Mouse (Mus musculus) midbrain, embryonic 10.5 days (tissue): Measurements from ENCODE around the gene Polr3gl. TPM values are rescaled to one million over a fixed set of nuclear protein-coding genes. Genes with fewer than 3 reads are reported as not detected.
A peak's percentile ranks its signal among the peaks of the same experiment; 100 is the strongest.

Source experiments
- DNase-seq: peaks from one replicate; pipeline ENCODE4 v3.0.0-alpha.2; 2017; ENCODE audit warnings: low spot score
- H3K27ac ChIP-seq: fragments of 300-500 bp; sonication (generic); replicated peaks from 2 replicates; pipeline ENCODE4 v1.5.1; 2016; ENCODE audit warnings: mild to moderate bottlenecking
- H3K27me3 ChIP-seq: fragments of 300-500 bp; sonication (generic); 2 replicates; pipeline ENCODE4 v1.6.1; 2016; ENCODE audit warnings: low read depth, mild to moderate bottlenecking; ENCODE audit not compliant: poor library complexity, severe bottlenecking
- H3K36me3 ChIP-seq: fragments of 300-500 bp; sonication (generic); 2 replicates; pipeline ENCODE4 v1.6.1; 2016; ENCODE audit warnings: mild to moderate bottlenecking, moderate library complexity
- H3K4me1 ChIP-seq: fragments of 300-500 bp; sonication (generic); 2 replicates; pipeline ENCODE4 v1.6.1; 2016
- H3K4me3 ChIP-seq: fragments of 300-500 bp; sonication (generic); 2 replicates; pipeline ENCODE4 v1.5.1; 2016; ENCODE audit warnings: mild to moderate bottlenecking, moderate library complexity
- H3K9me3 ChIP-seq: fragments of 300-500 bp; sonication (generic); replicated peaks from 2 replicates; pipeline ENCODE4 v1.6.1; 2016; ENCODE audit warnings: mild to moderate bottlenecking
- WGBS: fragments of 180-500 bp; shearing (Covaris S2); methylation state at CpG from one replicate; pipeline ENCODE4 v1.1.7; 2016; 5-methylcytosine and 5-hydroxymethylcytosine counted together
- polyA plus RNA-seq: library from polyadenylated mRNA; unstranded; fragments of >200 nt; fragmentation: Nextera tagmentation; extraction: Ambion mirVana; gene quantifications from 2 replicates; pipeline ENCODE4 v1.2.1, GENCODE M21; 2016

Polr3gl gene
- polyA plus RNA-seq, 1 experiment from 2014 or later = 25.2 TPM

DNA sequence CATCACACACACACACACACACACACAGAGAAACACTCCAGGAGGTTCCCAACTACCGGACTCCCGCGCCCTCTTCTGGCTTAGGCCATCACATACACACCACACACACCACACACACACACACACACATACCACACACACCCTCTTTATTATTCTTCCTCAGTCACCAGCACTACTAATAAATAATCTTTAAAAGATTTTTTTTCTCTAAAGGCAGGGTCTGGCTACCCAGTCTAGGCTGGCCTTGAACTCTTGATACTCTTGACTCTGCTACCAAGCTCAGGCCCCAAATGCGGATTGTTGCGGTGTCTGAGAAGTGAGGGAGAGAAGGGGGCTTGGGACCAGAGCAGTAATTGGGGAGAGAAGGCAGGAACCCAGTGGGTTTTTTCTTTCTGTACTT, 870 bp upstream of the Polr3gl start:
- Histone ChIP-seq H3K4me3 (no peak overlapping the region), H3K27ac (no peak overlapping the region), H3K27me3 (peaks cover 46% of the 10 kb centered on the region), H3K9me3 (no peaks in the 10 kb centered on the region), H3K36me3 (no peaks in the 10 kb centered on the region), H3K4me1 (peaks cover 59% of the 10 kb centered on the region)
- 77% methylated on average over 5 of the region's 5 CpGs for WGBS
- no peak for DNase-seq

DNA sequence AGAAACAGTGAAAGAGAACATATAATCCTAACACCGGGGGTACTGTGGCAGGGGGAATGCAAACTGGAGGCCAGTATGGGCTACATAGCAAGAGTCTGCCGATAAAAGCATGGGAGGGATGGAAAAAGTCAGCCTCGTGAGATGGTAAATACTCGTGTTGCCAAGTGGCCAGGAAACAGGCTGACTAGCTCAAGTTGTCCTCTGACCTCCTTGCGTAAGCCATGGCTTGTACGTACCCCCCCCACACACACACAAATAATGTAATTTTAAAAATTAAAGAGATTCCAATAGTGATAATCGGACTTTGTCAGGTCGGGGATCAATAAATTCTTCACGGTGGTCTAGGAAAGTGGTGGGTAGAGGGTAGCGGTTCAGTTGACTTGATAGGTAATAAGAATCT, 607 bp downstream of the Polr3gl start:
- Histone ChIP-seq H3K36me3 (no peaks in the 10 kb centered on the region), H3K9me3 (no peaks in the 10 kb centered on the region), H3K4me3 (peak overlapping the region; percentile 70), H3K27ac (peak overlapping the region; percentile 86), H3K27me3 (peaks cover 32% of the 10 kb centered on the region), H3K4me1 (peaks cover 47% of the 10 kb centered on the region)
- DNase-seq = no peak
- 2% methylated on average over 10 of the region's 10 CpGs for WGBS

DNA sequence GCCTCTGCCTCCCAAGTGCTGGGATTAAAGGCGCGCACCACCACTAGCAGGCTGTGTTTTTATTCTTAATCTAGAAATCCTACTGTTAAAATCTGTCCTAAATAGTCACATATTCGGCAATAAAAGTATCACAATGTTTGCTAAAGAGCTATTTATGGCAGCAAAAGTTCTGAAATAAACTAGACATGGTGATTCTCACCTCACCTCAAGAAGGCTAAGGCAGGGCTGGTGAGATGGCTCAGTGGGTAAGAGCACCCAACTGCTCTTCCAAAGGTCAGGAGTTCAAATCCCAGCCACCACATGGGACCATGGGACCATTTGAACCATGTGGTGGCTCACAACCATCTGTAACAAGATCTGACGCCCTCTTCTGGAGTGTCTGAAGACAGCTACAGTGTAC, 3.3 kb downstream of the Polr3gl start:
- 81% methylated on average over 4 of the region's 4 CpGs for whole genome bisulfite sequencing
- Histone ChIP-seq H3K27ac (no peak overlapping the region), H3K27me3 (peaks cover 11% of the 10 kb centered on the region), H3K9me3 (0 out of 2 replicates have a peak, but pooled peaks cover 2% of the 10 kb centered on the region), H3K36me3 (no peaks in the 10 kb centered on the region), H3K4me3 (no peak overlapping the region), H3K4me1 (peaks cover 20% of the 10 kb centered on the region)
- no peak for DNase-seq

DNA sequence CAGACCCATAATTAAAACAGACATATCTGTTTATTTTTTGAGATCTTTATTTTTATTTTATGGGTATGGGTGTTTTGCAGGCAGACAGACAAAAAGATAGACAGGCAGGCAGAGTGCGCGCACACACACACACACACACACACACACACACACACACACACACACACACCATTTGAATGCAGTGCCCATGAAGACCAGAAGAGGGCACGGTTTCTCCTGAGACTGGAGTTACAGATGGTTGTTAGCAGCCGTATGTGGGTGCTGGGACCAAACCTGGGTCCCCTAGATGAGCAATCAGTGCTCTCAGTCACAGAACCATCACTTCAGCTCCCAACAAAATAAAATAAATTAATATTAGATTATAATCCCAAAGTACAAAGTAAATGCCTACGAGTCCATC, 10.6 kb downstream of the Polr3gl start:
- WGBS = 90% methylated on average over 5 of the region's 5 CpGs
- Histone ChIP-seq H3K27me3 (peaks cover 16% of the 10 kb centered on the region), H3K4me3 (no peak overlapping the region), H3K4me1 (peaks cover 22% of the 10 kb centered on the region), H3K27ac (no peak overlapping the region), H3K9me3 (0 out of 2 replicates have a peak, but pooled peaks cover 2% of the 10 kb centered on the region), H3K36me3 (no peaks in the 10 kb centered on the region)
- no peak for DNase-seq

DNA sequence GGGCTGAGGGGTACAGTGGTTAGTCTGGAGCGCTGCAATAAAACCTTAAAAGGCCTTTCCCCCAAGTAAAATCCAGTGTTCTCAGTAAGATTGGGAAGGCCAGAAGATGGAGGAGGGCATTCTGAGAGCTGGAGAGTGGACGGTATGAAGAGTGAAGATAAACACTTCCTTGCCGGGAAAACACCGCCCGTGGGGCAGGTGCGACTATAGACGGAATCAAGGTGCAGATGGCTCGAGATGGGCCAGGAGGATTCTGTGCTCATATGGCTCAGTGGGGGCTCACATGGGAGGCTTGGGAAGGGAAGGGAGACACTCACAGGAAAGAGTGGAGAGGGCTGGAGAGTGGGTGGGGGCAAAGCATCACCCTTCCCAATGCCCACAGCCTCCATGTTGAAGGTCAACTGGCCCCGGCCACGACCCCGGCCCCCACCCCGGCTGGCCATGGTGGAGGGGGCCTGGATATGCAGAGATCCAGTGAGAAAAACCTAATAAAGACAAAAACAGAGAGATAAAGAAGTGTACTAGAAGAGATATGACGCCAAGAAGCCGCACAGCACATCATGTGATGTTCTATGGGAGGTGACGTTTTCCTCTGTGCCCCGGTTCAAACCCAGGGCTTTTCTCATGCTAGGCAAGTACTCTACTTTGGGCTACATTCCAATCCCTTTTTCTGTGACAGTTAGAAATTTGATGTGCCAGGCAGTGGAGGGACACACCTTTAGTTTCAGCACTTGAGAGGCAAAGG, 12.0 kb downstream of the Polr3gl start:
- no peaks in the 10 kb centered on the region for H3K9me3 ChIP-seq
- peaks cover 31% of the 10 kb centered on the region for H3K4me1 ChIP-seq
- no peak overlapping the region for H3K4me3 ChIP-seq
- H3K27me3 ChIP-seq = peaks cover 16% of the 10 kb centered on the region
- H3K27ac ChIP-seq = no peak overlapping the region
- no peak for DNase-seq
- no peaks in the 10 kb centered on the region for H3K36me3 ChIP-seq
- 86% methylated on average over 16 of the region's 16 CpGs for WGBS

DNA sequence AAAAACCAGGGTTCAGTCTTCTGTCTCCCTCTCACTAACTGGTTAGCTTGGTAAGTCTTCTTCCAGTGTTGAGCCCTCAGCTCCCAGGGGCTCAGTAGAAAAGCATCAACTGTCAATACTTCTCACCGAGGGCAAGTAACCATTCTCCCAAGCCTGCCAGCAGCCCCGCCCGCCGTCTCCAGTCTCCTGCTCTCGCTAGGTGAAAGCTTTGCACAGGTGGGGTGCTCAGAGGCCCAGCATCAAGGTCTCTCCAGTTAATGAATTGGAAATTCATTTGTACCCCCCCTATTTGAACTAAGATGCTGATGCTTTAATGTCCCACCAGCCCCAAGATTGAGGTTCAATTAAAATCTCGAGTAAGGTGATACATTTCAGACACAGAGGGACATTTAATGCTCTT, 12.8 kb downstream of the Polr3gl start:
- no peak for DNase-seq
- Histone ChIP-seq H3K4me1 (peaks cover 39% of the 10 kb centered on the region), H3K27ac (no peak overlapping the region), H3K27me3 (peaks cover 16% of the 10 kb centered on the region), H3K4me3 (no peak overlapping the region), H3K36me3 (no peaks in the 10 kb centered on the region), H3K9me3 (no peaks in the 10 kb centered on the region)
- whole genome bisulfite sequencing = 46% methylated on average over 6 of the region's 6 CpGs

DNA sequence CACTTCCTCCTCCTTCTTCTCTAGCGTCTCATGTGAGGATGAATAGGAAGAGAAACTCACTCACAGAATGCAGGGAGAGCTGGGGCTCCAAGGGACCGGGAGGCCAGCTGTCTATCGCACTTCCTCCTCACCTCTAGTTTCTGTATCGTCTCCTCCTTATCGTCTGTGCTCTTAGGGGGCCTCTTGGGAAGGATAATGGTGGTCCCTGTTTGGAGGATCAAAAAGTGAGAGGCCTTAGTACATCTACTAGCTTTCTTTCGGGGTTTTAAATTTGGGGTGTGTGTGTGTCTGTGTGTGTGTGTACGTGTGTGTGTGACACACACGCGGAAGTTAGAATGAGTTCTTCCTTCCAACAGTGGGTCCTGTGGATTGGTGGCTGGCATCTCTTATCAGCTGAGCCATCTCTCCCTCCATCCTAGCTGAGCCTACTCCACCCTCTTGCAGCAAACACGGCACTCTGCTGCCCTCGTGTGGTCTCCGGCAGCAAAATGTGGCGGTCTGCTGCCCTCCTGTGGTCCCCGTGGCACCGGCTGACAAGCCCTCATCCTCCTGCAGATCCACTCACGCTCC, 14.0 kb downstream of the Polr3gl start:
- peak; percentile 90 for DNase-seq
- H3K36me3 ChIP-seq = no peaks in the 10 kb centered on the region
- WGBS = 11% methylated on average over 16 of the region's 16 CpGs
- H3K4me3 ChIP-seq = peak overlapping the region; percentile 47
- peak overlapping the region; percentile 43; the same call in 1 of the 2 replicates for H3K27ac ChIP-seq
- no peaks in the 10 kb centered on the region for H3K9me3 ChIP-seq
- peaks cover 48% of the 10 kb centered on the region for H3K4me1 ChIP-seq
- H3K27me3 ChIP-seq = peaks cover 16% of the 10 kb centered on the region

DNA sequence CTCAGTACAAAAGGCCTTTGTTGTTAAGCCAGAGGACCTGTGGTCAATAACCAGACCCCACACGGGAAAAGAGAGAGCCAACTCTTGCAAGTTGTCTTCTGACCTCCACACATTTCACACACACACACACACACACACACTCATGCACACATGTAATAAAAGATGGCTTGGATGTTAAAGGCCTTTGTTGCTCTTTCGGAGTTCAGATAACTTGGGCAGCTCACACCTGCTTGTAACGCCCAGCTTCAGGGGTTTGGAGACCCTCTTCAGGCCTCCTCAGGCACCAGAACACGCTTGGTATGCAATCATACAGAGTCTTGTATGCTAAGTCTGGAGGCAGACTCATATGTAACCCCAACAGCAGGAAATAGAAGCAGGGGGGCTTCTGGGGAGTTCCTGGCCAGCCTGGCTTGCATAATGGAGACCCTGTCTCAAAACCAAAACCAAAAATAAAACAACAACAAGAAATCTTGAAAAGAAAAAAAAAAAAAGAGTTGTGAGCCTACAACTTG, 14.7 kb downstream of the Polr3gl start:
- Histone ChIP-seq H3K4me1 (peaks cover 48% of the 10 kb centered on the region), H3K36me3 (no peaks in the 10 kb centered on the region), H3K4me3 (no peak overlapping the region), H3K27me3 (peaks cover 16% of the 10 kb centered on the region), H3K9me3 (no peaks in the 10 kb centered on the region), H3K27ac (0 out of 2 replicates have a peak overlapping the region, but pooled peaks have one; percentile 42)
- WGBS = 79% methylated on average over 4 of the region's 4 CpGs
- DNase-seq = no peak

DNA sequence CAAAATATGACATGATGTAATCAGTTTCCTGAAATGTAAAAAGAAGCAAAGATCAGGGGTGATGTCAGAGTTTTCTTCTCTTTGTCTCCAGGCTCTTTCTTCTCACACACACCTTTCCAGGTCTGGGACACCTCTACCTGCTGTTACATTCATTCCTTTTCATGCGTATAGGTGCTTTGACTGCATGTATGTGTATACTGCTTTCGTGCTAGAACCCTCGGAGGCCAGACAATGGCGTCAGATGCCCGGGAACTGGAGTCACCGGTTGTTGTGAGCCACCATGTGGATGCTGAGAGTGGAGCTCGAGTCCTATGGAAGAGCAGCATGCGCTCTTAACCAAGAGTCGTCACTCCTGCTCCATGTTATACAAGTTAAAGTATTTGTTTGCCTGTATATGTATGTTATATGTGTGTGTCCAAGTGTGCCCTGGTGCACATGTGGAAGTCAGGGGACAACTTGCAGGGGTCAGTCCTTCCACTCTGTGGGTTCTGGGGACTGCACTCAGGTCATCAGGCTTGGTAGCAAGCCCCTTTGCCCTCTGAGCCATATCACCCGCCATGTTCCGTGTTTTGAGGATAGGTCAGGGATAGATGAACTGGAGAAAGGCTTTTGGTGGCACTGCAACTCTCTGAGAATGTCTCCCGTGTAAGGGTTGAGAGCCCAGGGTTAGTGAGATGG, 15.3 kb downstream of the Polr3gl start:
- no peak overlapping the region for H3K4me3 ChIP-seq
- H3K9me3 ChIP-seq = no peaks in the 10 kb centered on the region
- DNase-seq = no peak
- no peak overlapping the region for H3K27ac ChIP-seq
- H3K36me3 ChIP-seq = no peaks in the 10 kb centered on the region
- WGBS = 85% methylated on average over 12 of the region's 12 CpGs
- H3K4me1 ChIP-seq = peaks cover 48% of the 10 kb centered on the region
- H3K27me3 ChIP-seq = peaks cover 16% of the 10 kb centered on the region

DNA sequence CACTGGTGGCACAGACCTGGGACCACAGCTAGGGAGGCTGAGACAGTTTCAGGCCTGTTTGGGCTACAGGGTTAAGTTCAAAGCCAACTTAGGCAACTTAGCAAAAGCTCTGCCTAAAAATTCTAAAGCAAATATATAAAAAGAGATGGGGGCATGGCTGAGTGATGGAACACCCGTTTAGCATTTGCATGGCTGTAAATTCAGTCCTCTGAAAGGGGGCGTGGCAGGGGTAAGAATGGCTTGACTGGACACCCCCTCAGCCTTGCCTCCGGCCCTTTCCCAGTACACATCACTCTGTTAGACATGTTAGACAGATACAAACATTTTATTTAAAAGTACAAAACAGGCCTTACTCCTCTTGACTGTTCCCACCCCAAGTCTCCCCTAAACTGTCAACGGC, 16.4 kb downstream of the Polr3gl start:
- no peak for DNase-seq
- H3K27me3 ChIP-seq = peaks cover 16% of the 10 kb centered on the region
- 81% methylated on average over 4 of the region's 4 CpGs for WGBS
- H3K4me3 ChIP-seq = peak overlapping the region; percentile 32; the same call in 1 of the 2 replicates
- H3K4me1 ChIP-seq = peaks cover 48% of the 10 kb centered on the region
- H3K36me3 ChIP-seq = no peaks in the 10 kb centered on the region
- H3K27ac ChIP-seq = peak overlapping the region; percentile 82
- H3K9me3 ChIP-seq = no peaks in the 10 kb centered on the region

DNA sequence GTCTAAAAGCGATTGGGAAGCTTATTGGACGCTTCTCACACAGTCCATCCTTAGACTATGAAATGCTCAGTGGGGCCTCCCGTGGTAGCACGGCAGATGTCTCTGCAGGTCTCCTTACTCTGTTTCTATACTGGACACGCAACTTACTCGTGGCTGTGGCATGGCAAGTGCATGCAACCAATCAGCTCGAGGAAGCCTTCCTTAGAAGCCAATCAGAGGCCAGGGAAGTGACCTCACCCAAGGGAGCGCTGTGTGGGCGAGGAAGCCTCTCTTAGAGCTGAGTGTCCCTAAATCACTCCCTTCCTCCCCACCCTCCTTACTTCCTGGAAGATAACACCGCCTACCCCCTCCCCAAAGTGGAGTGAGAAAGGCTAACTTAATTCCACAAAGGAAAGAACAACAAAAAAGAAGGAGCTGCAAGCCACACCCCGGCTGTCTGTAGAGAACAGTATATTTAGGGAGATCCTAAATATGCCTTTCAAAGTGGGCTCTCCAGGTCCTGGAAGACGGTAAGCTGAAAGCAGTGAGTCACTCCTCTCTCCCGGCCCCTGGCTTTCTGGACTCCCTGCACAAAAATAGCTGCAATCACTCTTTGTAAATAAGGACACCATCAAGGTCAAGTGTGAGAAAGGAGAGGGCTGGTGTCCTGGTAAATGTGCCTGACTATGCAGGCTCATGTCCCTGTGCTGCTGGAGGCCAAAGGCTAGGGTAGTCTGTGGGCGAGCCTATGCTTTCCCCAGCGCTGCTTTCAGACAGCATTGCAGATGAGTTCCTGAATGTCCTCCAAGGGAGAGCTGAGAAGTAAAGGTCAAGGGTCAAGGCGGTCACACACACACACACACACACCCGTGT, 17.1 kb downstream of the Polr3gl start, which contains the start of gene Gm16253:
Gm16253 (plus strand) TSS at position 295 of the 852 bp plus-strand sequence.
- peak within 1 kb of the TSS; percentile 32 for H3K4me3 ChIP-seq
- WGBS = 41% methylated on average over 17 of the region's 17 CpGs
- peak within 1 kb of the TSS; percentile 82 for H3K27ac ChIP-seq
- no peaks in the 10 kb centered on the region for H3K36me3 ChIP-seq
- peaks cover 48% of the 10 kb centered on the region for H3K4me1 ChIP-seq
- DNase-seq = peak; percentile 84
- H3K27me3 ChIP-seq = peaks cover 13% of the 10 kb centered on the region
- H3K9me3 ChIP-seq = no peaks in the 10 kb centered on the region

DNA sequence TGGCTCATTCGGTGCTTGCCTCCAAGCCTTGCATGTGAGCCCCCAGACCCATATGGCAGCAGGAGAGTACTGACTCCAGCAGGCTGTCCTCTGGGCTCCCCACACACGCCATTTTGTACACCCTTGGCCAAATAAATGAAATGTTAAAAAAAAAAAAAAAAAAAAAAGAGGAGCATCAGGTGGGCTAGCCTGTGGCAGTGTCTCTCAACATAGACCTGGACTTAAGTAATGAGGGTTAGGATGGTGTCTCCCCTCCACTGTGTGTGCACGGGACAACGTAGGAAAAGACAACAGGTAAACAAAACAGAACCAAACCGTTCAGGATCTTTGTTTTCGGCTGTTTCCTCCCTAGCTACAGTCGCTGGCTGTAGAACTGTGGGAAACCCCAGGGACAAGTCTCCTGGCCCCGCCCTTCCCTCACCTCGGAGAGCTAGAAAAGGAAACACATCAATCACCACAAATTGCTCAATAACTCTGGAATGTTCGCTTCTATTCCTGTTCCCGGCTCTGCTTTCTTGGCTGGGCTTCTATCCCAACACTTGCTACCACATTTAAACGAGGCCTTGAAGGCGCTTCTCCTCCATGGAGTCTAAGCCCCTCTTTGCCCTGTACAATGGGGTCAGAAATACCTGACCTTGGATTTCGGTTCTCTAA, 17.8 kb downstream of the Polr3gl start:
- H3K4me1 ChIP-seq = peaks cover 47% of the 10 kb centered on the region
- H3K36me3 ChIP-seq = no peaks in the 10 kb centered on the region
- peak overlapping the region; percentile 82 for H3K27ac ChIP-seq
- WGBS = 80% methylated on average over 14 of the region's 14 CpGs
- H3K4me3 ChIP-seq = peak overlapping the region; percentile 32
- no peaks in the 10 kb centered on the region for H3K9me3 ChIP-seq
- DNase-seq = no peak
- peaks cover 5% of the 10 kb centered on the region for H3K27me3 ChIP-seq
